Mouse (Mus musculus): ENCODE data around the gene Sh3pxd2b. TPM values are rescaled to one million over a fixed set of nuclear protein-coding genes. Genes with fewer than 3 reads are reported as not detected.
A peak's percentile ranks its signal among the peaks of the same experiment; 100 is the strongest.

Sh3pxd2b gene
- total RNA-seq, 2 experiments from 2014 or later, result 3.6 to 4.3 TPM

DNA sequence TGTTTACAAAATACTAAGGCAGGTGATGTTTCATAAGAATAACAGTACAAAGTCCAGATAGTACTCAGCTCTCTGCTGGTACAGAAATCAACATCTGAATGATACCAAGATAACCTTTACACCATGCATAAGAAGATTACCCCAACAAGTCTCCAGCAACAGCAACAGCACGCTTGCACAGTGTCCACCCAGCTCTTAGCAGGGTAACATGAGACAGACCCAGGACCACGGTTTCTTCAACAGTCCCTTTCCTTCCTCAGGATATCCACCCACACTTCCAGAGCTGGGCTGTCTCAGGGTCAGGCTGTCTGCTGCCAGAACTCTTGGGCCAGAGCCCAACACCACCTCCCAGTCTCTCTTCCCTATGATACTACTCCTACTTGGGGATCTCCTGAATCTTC is 8.5 kb upstream of the Sh3pxd2b start:
- intact Hi-C loops (cut with DNase I), result no loop called here
- peak in 1 of 2 experiments; percentile 34 for DNase-seq

DNA sequence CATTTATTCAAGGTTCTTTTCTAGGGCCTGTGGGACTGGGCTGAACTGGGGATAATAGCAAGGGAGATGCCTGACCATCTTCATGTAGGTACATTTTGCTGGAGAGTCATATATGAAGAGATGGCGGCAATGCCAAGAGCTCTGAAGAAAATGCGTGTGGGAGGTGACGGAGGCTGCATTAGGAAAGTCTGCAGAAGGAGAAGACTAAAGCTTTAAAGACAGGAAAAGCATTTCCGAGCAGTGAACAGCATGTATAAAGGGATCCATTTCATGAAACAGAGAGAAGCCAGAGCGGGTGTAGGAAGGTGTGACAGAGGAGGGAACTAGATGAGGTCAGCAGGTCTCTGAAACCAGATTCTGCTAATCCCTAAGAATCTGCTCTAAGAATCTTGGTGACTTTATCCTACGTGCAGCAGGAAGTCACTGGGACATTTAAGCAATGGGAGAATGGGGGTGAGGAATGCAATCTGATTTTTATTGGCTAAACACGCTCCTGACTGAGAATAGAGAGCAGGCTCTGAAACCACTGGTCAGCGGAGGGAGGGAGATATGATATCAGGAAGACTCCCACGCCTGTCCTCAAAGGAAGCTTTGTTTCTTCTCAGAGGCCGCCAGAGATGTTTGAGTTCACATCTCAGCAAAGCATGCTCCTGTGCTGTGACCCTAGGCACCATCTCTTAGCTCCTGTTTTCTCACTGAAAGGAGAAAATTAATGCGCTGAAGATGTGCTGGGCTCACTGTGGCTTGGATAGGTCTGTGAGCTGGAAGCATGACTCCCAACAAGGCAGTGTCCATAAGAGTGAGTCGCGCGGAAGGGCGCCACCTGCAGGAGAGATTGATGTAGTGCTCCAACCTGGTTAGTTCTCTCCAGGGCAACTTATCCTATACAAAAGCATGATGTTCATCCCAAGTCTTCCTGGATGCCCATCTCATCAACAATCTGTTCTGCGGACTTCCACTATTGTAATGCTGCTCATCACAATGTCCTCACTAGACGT is 6.8 kb upstream of the Sh3pxd2b start:
- intact Hi-C loops (cut with DNase I), result loop anchor here (5.0 kb wide), 1 partner anchor 247 kb away; no protein-coding TSS in a partner anchor
- no peak for DNase-seq

DNA sequence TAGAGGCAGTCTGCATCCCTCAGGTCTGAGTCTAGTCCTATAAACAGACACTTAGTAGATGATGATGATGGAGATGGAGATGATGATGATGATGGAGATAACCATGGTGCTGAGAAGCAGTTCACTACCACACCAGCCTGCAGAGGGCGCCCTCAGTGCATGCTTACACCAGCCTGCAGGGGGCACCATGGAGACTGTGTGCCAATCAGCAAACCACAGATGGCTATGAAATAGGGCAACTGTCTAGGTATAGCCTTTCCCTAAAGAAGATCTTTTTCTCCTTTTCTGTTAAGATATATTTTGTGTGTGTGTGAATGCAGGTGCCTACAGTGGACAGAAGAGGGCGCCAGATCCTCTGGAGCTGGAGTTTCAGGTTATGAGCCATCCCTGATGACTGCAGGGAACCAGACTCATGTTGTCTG is 4.8 kb upstream of the Sh3pxd2b start:
- intact Hi-C loops (cut with DNase I), result loop anchor here (5.0 kb wide), 1 partner anchor 245 kb away; no protein-coding TSS in a partner anchor
- DNase-seq, result peak in 1 of 2 experiments; percentile 65

DNA sequence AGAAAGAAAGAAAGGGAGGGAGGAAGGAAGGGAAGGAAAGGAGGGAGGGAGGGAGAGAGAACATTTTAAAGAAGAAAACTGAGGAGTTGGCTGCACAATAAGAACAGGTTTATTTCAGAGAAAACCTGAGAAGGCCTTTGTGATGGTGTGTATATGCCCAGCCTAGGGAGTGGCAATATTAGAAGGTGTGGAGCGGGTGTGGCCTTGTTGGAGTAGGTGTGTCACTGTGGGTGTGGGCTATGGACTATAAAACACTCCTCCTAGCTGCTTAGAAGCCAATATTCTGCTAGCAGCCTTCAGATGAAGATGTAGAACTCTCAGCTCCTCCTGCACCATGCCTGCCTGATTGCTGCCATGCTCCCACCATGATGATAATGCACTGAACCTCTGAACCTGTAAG is 4.3 kb upstream of the Sh3pxd2b start:
- no peak for DNase-seq
- intact Hi-C loops (cut with DNase I), result loop anchor here (5.0 kb wide), 1 partner anchor 244 kb away; no protein-coding TSS in a partner anchor

DNA sequence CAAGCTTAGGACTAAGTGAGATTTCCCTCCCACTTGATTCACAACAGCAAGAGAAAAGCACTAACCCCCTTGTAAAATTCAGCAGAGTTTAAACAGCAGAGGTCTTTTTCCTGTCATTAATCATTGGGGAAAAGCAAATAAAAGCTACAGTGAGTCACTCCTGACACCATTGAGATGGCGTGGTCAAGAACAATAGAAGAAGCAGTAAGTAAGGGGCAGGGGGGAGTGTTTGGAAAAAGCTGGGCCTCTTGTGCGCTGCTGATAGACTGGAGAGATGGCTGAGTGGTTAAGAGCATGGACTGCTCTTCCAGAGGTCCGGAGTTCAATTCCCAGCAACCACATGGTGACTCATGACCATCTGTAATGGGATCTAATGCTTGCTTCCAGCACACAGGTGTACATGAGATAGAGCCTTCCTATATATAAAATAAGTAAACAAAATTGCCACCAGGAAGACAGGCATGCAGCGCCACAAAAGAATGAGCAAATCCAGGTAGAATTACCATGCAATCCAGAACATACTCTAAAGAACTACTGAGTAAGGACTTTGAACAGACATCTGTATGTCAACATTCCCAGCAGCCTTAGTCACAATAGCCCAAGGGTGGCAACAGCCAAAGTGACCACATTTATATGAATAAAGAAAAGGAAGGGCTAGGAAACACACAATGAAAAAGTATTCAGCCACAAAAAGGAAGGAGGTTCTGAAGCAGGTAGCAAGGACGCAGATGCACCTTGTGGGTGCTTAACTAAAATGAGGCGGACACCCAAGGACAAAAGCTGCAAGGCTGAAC is 1.9 kb upstream of the Sh3pxd2b start:
- intact Hi-C loops (cut with DNase I), result loop anchor here (5.0 kb wide), 1 partner anchor 102 kb away; no protein-coding TSS in a partner anchor
- no peak for DNase-seq

DNA sequence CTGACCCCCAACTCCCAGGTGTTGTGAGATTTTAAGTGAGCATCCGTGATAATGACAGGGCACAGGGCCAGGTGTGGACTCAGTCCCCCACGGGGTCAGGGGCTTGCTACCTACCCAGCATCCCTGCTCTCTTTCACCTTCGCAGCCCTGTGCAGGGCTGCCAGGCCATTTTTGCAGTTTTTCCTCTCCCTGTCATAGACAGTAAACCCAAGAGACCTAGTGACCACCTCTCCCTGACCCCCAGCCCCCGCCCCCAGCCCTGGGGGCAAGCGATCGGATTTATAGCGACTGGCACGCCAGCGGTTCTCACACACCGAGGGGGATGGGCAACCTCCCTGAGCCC is 385 bp upstream of the Sh3pxd2b start:
- intact Hi-C loops (cut with DNase I), result loop anchor here (5.0 kb wide), 1 partner anchor 100 kb away; no protein-coding TSS in a partner anchor
- DNase-seq, result no peak

DNA sequence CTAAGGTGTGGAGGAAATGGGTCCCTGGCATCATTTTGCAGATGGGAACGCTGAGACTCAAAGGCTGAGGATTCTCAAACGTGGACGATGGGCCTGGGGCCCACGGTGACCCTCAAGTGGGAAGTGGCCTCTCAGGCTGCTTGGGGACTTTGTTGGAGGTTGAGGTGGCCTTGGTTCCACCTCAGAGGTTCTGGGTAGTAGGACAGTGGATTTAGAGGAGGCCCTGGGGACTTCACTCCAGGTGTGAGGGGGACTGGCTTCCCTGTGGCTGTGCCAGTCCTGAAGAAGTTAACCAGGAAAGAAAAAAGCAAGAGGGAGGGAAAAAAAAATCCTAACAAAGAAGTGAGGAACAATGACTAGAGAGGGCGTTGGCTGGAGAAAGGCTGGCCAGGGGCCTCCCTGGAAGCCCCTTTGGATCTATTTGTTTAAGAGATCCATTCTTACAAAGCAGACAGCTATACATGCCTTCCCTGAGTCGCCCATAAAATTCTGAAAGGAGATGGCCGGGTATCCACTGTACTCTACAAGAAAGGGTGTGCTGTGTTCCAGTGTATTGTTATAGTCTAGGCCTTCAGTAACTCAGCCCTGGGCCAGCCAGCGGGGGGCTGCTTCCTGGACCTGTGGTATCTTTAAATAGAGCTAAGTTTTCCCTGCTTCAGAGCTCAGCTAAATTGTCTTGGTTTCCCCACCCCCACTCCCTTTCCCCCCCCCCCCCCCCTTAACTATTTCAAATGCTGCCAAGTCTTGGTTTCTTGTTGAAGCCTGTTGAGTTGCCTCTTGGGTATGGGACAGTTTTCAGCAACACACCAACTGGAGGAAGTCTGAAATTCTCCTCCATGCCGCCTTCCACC is 1.0 kb downstream of the Sh3pxd2b start:
- intact Hi-C loops (cut with DNase I), result loop anchor here (5.0 kb wide), 1 partner anchor 99 kb away; no protein-coding TSS in a partner anchor
- no peak for DNase-seq

DNA sequence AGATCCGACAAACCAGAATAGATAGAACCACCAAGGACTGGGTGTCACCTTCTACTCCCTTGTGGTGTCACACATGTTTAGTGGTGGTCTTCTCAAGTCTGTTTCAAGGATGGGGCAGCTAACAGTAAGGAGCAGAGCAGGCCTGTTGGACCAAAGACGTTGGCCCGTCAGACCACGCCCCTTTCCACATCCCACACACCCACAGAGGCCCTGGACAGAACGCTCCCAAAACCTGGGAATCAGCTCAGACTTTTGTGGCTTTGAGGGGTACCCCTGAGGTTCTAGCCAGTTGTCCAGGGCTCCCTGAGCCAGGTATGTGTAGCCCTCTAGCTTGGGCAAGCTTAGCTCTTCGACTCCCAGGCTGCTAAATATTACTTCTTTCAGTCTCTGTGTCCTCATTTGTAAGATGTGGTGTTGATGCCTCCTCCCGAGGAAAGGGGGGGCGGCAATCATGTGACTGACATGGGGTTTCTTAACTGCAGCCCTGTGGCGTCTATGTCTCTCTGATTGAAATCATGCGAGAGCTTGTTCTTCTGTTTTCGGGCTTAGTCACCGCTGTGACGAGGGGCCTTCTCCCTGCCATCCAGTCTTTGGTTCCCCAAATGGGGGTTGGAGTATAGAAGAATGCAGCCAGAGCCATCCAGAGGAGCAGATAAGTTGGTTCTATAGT is 1.8 kb downstream of the Sh3pxd2b start:
- no peak for DNase-seq
- intact Hi-C loops (cut with DNase I), result loop anchor here (5.0 kb wide), 1 partner anchor 98 kb away; no protein-coding TSS in a partner anchor

DNA sequence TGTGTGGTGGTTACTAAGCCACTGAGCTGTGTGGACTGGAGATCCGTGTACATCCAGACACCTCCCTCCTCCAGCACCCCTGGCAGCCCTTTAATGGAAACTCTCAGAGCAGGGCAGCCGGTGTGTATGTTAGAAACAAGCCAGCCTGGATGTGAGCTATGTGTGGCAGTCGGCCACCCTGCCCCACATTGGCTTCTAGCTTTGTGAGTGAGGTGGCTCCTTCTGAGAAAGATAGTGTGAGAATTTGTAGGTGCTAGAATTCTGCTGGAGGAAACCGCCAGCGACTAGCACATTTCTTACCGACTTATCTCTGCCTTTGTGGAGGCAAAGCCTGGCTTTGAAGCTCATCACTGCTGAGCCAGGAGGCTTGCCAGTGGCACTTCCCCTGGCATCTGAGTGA is 5.3 kb downstream of the Sh3pxd2b start:
- DNase-seq, result no peak
- intact Hi-C loops (cut with DNase I), result no loop called here

DNA sequence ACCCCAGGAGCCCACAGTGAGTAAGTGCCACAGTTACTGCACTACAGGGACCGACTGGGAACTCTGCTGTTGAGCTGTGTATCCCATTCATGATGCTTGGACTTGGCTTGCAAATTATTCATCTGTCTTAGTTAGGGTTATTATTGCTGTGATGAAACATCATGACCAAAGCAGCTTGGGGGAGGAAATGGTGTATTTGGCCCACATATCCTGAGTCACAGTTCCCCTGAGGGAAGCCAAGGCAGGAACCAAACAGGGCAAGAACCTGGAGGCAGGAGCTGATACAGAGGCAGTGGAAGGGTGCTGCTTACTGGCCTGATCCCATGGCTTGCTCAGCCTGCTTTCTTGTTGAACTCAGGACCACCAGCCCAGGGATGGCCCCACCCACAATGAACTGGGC is 7.8 kb downstream of the Sh3pxd2b start:
- DNase-seq, result no peak
- intact Hi-C loops (cut with DNase I), result no loop called here

DNA sequence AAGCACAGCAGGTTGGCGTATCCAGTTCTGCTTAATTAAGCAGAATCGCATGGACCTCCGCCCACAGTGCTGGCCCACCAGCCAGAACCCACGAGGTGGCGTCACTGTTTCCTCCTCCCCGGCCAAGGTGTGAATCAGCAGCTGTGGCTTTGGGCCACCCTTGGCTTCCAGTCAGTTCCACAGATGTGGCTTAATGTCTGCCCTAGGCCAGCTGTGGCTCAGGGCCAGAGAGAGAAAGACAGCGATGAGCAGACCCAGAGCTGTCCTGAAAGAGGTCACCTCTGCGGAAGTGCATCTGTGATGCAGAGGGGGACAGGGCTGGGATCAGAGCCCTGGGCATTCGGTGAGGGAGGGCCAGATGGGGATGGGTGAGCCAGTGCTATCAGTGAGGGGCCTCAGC is 10.1 kb downstream of the Sh3pxd2b start:
- peak; percentile 91 to 92 for DNase-seq
- intact Hi-C loops (cut with DNase I), result no loop called here

DNA sequence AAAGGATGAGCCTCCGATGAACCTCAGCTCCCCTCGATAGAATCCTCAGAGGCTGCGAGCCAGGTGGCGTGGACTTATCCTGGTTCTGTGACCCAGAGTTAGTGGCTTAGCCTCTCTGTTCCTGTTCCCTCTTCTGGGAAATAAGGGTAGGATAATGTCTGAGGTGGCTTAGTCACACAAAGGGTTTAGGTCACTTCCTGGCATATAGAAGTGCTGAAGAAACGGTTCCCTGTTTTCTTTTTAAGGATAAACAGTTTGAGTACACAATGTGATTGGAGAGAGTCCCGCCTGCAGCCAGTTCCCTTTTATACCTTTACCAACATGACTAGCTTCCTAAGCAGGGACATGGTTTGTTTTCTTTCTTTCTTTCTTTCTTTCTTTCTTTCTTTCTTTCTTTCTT is 10.8 kb downstream of the Sh3pxd2b start:
- no peak for DNase-seq
- intact Hi-C loops (cut with DNase I), result no loop called here

DNA sequence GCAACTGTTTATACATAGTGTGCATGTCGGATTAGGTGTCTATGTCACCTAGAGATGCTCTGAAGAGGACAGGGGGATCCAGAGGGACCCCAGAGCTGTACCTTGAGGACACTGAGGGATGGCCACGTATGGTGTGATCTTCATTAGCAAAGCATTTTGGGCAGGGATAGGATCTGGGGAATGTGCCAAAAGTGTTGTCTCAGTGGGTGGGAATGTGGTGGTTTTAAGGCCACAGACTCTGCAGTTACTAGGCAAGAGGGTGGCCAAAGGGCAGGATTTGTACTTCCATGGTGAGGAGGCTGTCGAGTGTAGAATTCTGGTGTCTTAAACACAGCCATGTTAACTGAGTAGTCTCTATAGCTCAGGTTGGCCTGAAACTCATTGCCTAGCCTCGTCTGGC is 11.9 kb downstream of the Sh3pxd2b start:
- intact Hi-C loops (cut with DNase I), result no loop called here
- no peak for DNase-seq

DNA sequence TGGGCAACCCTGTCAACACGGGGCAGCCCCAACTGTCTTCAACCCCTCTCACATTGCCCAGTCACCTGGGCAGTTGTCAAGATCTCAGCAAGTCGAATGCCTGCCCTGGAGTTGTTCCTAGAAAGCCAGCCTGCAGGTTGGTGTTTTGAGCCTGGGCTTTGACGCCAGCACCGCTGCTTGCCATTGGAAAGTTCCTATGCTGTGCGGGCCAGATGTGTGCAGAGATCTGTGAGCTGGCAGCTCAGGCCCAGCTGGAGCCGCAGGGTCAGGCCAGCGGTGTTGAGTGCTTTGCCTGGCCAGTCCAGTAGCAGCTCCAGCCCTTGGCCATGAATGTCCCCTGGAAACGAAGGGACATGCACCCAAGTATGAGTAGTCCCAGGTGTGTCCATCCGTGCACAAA is 14.2 kb downstream of the Sh3pxd2b start:
- DNase-seq, result no peak

DNA sequence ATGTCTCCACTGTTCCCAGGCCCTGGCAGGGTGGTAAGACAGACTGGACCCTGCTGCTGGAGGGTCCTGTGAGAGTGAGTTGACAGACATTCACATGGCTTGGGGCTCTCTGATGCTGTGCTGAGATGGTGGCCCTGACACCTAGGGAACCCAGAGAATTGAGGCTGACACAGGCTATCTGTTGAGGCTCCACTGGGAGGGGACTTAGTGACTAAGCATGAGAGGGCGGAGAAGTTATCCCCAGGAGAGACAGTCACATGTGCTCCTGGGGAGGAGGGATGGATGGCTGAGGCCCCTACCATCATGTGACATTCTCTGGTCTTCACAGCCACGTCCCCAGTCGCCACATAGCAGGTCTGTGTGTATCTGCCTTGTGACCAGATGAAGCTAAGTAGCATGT is 15.6 kb downstream of the Sh3pxd2b start:
- no peak for DNase-seq
- intact Hi-C loops (cut with DNase I), result no loop called here

More for the DNA sequence above, 14.2 kb downstream of the Sh3pxd2b start:
- intact Hi-C loops (cut with DNase I), result no loop called here

DNA sequence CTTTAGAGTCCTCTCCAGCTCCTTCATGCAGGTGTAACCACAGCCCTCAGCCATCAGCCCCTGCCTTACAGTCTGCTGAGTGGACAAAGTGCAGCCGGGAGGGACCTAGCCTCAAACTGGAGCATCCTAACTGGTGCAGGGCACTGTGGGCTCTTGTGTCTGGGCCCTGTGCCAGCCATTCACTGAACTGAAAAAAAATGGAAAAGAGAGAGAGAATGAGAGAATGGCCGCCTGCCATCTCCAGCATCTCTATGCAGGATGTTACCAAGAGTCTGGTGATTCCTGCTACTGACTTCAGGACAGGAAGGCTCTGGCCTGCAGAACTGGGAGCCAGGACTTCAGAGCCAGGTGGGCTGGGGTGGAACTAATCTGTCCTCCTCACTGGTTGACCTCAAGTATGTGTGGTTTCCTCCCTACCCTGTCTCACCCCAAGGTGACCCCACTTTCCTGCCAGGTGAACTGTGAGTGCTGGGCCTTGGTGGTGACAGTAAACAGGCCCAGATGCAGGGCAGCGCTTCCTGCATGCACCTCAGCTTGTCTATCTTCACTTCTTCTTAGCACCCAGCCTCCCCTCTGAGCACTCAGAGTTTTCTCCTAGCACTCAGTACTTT is 16.1 kb downstream of the Sh3pxd2b start:
- no peak for DNase-seq
- intact Hi-C loops (cut with DNase I), result no loop called here

DNA sequence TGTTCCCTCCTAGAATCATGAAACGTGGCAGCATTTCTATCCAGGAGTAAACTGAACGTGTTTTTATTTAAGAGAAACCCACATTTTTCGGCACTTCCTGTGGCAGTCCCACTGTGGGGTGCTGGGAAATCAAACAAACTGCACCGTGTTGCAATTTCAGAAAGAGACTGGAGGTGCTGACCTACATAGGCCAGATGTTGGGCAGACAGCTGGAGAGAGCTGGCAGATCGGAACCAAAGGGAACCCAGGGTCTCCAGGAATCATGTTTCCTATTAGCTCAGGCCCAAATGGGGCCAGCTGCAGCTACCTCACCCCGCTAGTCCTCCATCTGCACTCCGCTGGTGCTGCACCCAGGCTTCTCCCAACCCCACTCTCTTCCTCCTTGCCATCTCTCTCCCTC is 16.8 kb downstream of the Sh3pxd2b start:
- no peak for DNase-seq
- intact Hi-C loops (cut with DNase I), result no loop called here

DNA sequence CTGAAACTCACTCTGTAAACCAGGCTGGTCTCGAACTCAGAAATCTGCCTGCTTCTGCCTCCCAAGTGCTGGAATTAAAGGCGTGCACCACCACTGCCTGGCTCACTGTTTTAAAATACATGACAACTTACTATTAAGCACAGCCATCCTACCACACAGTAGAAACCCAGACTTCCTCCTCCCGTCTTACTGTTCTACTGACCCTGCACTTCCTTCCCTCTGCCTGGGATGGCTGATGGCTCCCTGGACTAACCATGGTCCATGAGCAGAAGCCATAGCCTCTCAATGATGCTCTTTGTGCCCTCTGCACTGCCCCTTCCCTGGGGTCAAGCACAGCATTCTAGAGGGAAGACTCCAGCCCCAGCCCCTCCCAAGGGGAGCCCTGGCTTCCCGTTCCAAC is 17.9 kb downstream of the Sh3pxd2b start:
- no peak for DNase-seq
- intact Hi-C loops (cut with DNase I), result no loop called here

DNA sequence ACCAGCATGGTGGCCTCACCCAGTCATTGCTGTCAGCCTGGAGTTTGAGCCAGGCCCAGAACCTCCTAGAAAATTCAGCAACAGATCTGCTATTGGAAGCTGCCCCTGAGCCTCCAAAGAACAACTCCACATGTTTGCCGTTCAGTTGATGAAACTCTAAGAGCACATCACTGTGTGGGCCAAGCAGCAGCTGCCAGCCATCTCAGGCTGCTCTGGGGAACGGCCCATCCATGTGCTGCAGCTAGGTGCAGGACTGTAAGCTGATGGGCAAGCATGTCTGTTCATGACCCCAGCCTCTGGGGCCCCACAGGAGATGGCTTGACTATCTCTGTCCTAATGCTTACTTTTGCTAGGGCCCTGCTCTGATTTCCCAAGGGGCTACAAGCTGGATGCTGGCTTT is 19.4 kb downstream of the Sh3pxd2b start:
- intact Hi-C loops (cut with DNase I), result no loop called here
- DNase-seq, result no peak
